Mouse (Mus musculus) olfactory bulb, adult 2 months (tissue): ENCODE measurements around the gene Brd3os. TPM values are rescaled to one million over a fixed set of nuclear protein-coding genes. Genes with fewer than 3 reads are reported as not detected.

ENCODE experiments used
- H3K27ac ChIP-seq: fragments of 200-500 bp; 2 replicates; pipeline ENCODE4 v1.5.1; 2012; ENCODE audit warnings: low read depth, low read length; ENCODE audit not compliant: insufficient read depth
- H3K4me1 ChIP-seq: fragments of 200-500 bp; 2 replicates; pipeline ENCODE4 v1.6.1; 2012; ENCODE audit warnings: low read length; ENCODE audit not compliant: control insufficient read depth, insufficient read depth
- H3K4me3 ChIP-seq: fragments of 200-500 bp; 2 replicates; pipeline ENCODE4 v1.5.1; 2012; ENCODE audit warnings: mild to moderate bottlenecking, low read depth, low read length, moderate library complexity; ENCODE audit not compliant: insufficient read depth
- CTCF ChIP-seq: fragments of 200-500 bp; IDR thresholded peaks from 2 replicates; pipeline ENCODE4 v1.5.1; 2012; ENCODE audit warnings: low read depth, mild to moderate bottlenecking, low read length, moderate library complexity; ENCODE audit not compliant: insufficient read depth
- POLR2A ChIP-seq: fragments of 200-500 bp; IDR thresholded peaks from 2 replicates; pipeline ENCODE4 v1.6.1; 2012; ENCODE audit warnings: mild to moderate bottlenecking, low read depth, low read length, moderate library complexity; ENCODE audit not compliant: insufficient read depth
- WGBS: fragments of 180-500 bp; shearing (Covaris S2); methylation state at CpG from one replicate; pipeline ENCODE4 v1.1.7; 2018; 5-methylcytosine and 5-hydroxymethylcytosine counted together
- polyA plus RNA-seq: library from polyadenylated mRNA; stranded (reverse); fragments of >200 nt; gene quantifications from 2 replicates; pipeline ENCODE4 v1.2.4, GENCODE M21; 2012; ENCODE audit warnings: low replicate concordance; ENCODE audit not compliant: missing spikeins, insufficient read depth, insufficient read length

Gene Brd3os
- polyA plus RNA-seq, 1 experiment = not detected

DNA sequence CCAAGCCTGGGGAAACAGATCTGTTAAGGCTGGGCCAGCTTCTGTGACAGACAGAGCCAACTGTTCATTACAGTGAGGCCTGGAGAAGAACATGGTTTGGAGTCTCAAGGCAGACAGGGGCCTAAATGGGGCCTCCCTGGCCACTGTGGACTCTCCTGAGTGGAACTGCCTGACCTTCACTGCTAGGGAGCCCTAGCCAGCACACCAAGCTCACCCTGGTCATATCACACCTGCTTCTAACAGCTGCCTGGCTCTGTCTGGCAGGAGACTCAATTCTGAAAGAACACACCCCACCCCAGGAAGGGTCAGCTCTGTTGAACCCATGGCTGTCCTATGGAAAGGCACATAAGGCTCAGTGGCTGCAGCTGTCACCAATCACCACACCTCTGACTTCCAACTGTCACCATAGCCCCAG, 29.1 kb downstream of the Brd3os start:
- Histone ChIP-seq H3K4me3 (no peak overlapping the region), H3K27ac (no peak overlapping the region), H3K4me1 (peaks cover 60% of the 10 kb centered on the region)
- TF ChIP-seq CTCF (no peak), POLR2A (no peak)

GRCm38 (mm10) chr2:27473061-27473765, 31.1 kb downstream of the Brd3os start:
- Histone ChIP-seq H3K27ac (no peak overlapping the region), H3K4me3 (no peak overlapping the region), H3K4me1 (peaks cover 54% of the 10 kb centered on the region)
- TF ChIP-seq POLR2A (no peak), CTCF (no peak)
- WGBS = 61% methylated on average over 7 of the region's 7 CpGs

- Histone ChIP-seq H3K4me3 (peak overlapping the region; percentile 19; the same call in 1 of the 2 replicates), H3K4me1 (peaks cover 50% of the 10 kb centered on the region), H3K27ac (no peak overlapping the region)
- no peak for TF ChIP-seq CTCF
- no peak for TF ChIP-seq POLR2A
- 15% methylated on average over 4 of the region's 4 CpGs for WGBS
Measured at GRCm38 (mm10) chr2:27473911-27474310, 31.8 kb downstream of the Brd3os start.

GRCm38 (mm10) chr2:27474621-27475484, 32.7 kb downstream of the Brd3os start:
- no peak for TF ChIP-seq CTCF
- no peak for TF ChIP-seq POLR2A
- Histone ChIP-seq H3K4me1 (peaks cover 43% of the 10 kb centered on the region), H3K4me3 (peak overlapping the region; percentile 77), H3K27ac (peak overlapping the region; percentile 23; the same call in 1 of the 2 replicates)
- under 1% methylated on average over 84 of the region's 84 CpGs for WGBS

DNA sequence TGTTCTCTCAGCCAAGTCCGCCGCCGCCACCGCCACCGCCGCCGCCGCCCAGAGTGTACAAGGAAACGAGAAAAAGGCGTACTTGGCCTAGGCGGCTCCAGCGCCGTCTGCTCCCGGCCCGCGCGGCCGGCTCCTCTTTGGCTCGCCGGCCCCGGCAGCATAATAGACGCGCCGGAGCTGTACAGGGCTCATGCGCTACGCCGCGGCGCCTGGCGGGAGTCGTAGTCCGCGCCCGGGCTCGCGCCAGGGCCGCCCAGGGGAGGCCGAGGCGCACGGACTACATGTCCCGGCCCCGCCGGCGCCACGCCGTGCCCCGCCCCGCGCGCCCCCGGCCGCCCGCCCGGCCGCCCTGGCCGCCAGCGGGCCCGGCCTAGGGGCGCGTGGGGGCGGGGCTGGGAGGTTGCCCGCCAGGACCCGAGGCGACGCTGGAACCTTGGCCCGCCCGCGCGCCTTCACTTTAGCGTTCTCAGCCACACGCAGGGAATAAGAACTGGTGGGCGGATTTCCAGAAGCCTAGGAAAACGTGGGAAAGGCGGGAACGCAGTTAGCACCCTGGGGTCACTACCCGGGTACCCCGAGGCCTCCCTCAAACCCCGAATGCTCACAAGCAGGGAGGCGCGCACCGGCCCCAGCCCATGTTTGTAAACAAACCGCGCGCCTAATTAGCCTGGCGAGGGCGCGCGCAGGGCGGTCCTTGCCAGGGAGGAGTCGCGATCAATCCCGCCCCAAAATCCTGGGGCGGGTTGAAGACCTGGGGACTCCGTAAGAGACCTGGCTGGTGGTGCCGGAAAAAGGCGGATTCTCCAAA, 33.6 kb downstream of the Brd3os start:
- peak overlapping the region; percentile 81 for H3K27ac ChIP-seq
- H3K4me3 ChIP-seq = peak overlapping the region; percentile 77
- peak; percentile 92 for TF ChIP-seq POLR2A
- TF ChIP-seq CTCF = no peak
- peaks cover 38% of the 10 kb centered on the region for H3K4me1 ChIP-seq
- under 1% methylated on average over 86 of the region's 96 CpGs for WGBS

GRCm38 (mm10) chr2:27476303-27477192, 34.4 kb downstream of the Brd3os start:
- 17% methylated on average over 11 of the region's 11 CpGs for WGBS
- peaks cover 30% of the 10 kb centered on the region for H3K4me1 ChIP-seq
- TF ChIP-seq POLR2A (no peak), CTCF (no peak)
- peak overlapping the region; percentile 81; the same call in 1 of the 2 replicates for H3K27ac ChIP-seq
- H3K4me3 ChIP-seq = peak overlapping the region; percentile 77

GRCm38 (mm10) chr2:27479821-27480220, 37.7 kb downstream of the Brd3os start:
- TF ChIP-seq CTCF = no peak
- TF ChIP-seq POLR2A = no peak
- H3K4me3 ChIP-seq = no peak overlapping the region
- 78% methylated on average over 4 of the region's 4 CpGs for WGBS
- H3K27ac ChIP-seq = no peak overlapping the region
- peaks cover 5% of the 10 kb centered on the region for H3K4me1 ChIP-seq

DNA sequence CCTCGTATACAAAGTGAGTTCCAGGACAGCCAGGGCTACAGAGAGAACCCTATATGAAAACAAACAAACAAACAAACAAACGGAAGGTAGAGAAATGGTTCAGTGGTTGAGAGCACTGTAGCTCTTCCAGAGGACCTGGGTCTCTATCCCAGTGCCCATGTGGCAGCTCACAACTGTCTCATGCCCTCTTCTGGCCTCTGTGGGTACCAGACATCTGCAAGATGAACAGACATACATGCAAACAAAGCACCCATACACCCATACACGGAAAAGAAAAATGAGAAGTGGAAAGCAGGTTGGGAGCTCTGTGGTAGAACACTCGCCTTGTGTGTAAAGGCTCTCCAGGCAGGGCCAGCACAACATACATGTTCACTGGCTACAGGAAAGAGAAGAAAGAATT, 38.2 kb downstream of the Brd3os start:
- no peak for TF ChIP-seq POLR2A
- no peak for TF ChIP-seq CTCF
- H3K4me1 ChIP-seq = peaks cover 5% of the 10 kb centered on the region
- 82% methylated on average over 4 of the region's 4 CpGs for WGBS
- no peak overlapping the region for H3K27ac ChIP-seq
- no peak overlapping the region for H3K4me3 ChIP-seq
